Mouse (Mus musculus) neural tube, embryonic 11.5 days (tissue): ENCODE results near the gene Hps5. TPM values are rescaled to one million over a fixed set of nuclear protein-coding genes. Genes with fewer than 3 reads are reported as not detected.

ENCODE experiments used
- ATAC-seq: fragments of 200-750 bp; cut with Nextera tagmentation; 2 replicates; pipeline ENCODE4 v1.8.0; 2017; ENCODE audit warnings: moderate number of reproducible peaks, mild to moderate bottlenecking, moderate TSS enrichment, moderate library complexity; ENCODE audit not compliant: insufficient read depth, low FRiP score, low TSS enrichment
- DNase-seq: peaks from one replicate; pipeline ENCODE4 v3.0.0-alpha.2; 2015; ENCODE audit warnings: low spot score
- H3K27ac ChIP-seq: fragments of 300-500 bp; sonication (generic); 2 replicates; pipeline ENCODE4 v1.5.1; 2014; ENCODE audit warnings: low read depth, mild to moderate bottlenecking, low read length
- H3K27me3 ChIP-seq: fragments of 300-500 bp; sonication (generic); 2 replicates; pipeline ENCODE4 v1.6.1; 2014; ENCODE audit warnings: mild to moderate bottlenecking, low read length, mixed read lengths; ENCODE audit not compliant: control insufficient read depth, insufficient read depth
- H3K36me3 ChIP-seq: fragments of 300-500 bp; sonication (generic); 2 replicates; pipeline ENCODE4 v1.6.1; 2014; ENCODE audit warnings: mild to moderate bottlenecking, low read length, moderate library complexity, mixed read lengths; ENCODE audit not compliant: control insufficient read depth, insufficient read depth
- H3K4me1 ChIP-seq: fragments of 300-500 bp; sonication (generic); 2 replicates; pipeline ENCODE4 v1.6.1; 2014; ENCODE audit warnings: low read length, mixed read lengths; ENCODE audit not compliant: control insufficient read depth, insufficient read depth
- H3K4me2 ChIP-seq: fragments of 300-500 bp; sonication (generic); 2 replicates; pipeline ENCODE4 v1.6.1; 2014; ENCODE audit warnings: low read depth, mild to moderate bottlenecking, moderate library complexity
- H3K4me3 ChIP-seq: fragments of 300-500 bp; sonication (generic); 2 replicates; pipeline ENCODE4 v1.5.1; 2014; ENCODE audit warnings: low read depth, low read length
- H3K9ac ChIP-seq: fragments of 300-500 bp; sonication (generic); 2 replicates; pipeline ENCODE4 v1.6.1; 2014; ENCODE audit warnings: mild to moderate bottlenecking, low read length
- H3K9me3 ChIP-seq: fragments of 300-500 bp; sonication (generic); 2 replicates; pipeline ENCODE4 v1.6.1; 2016; ENCODE audit warnings: low read length; ENCODE audit not compliant: control insufficient read depth
- WGBS: fragments of 180-500 bp; shearing (Covaris S2); extraction: QIAGEN DNeasy Blood & Tissue Kit; methylation state at CpG from one replicate; pipeline ENCODE4 v1.1.7; 2014; 5-methylcytosine and 5-hydroxymethylcytosine counted together
- polyA plus RNA-seq: library from polyadenylated mRNA; unstranded; fragments of >200 nt; fragmentation: Nextera tagmentation; extraction: Ambion mirVana; gene quantifications from 2 replicates; pipeline ENCODE4 v1.2.1, GENCODE M21; 2014

The Hps5 gene
- polyA plus RNA-seq, 1 experiment from 2014 or later: 18.0 TPM

DNA sequence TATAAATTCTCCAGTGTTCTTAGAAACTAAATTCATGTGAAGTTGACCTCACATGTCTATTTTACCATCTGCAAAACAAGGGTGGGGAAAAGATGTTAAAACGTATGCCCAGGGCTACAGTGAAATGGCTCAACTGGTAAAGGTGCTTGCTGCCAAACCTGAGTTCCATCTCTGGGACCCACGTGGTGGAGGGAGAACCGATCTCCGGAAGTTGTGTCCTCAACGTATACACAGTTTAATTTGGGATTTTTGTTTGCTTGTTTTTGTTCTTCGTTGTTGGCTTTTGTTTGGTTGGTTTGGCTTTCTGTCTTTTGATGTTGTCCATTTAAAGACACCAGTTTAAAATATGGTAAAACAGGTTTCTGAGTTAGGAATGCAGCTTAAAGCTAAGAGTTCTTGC lies 915 bp upstream of the Hps5 start:
- Histone ChIP-seq H3K4me2 (peak overlapping the region; percentile 78), H3K9ac (no peak overlapping the region; the same call in 1 of the 2 replicates), H3K36me3 (no peaks in the 10 kb centered on the region), H3K27me3 (no peaks in the 10 kb centered on the region), H3K27ac (no peak overlapping the region), H3K4me1 (peaks cover 8% of the 10 kb centered on the region), H3K4me3 (peak overlapping the region; percentile 90), H3K9me3 (no peaks in the 10 kb centered on the region)
- no peak for ATAC-seq
- DNase-seq: no peak
- 60% methylated on average over 6 of the region's 6 CpGs for WGBS

- ATAC-seq (no peak), DNase-seq (no peak)
- H3K9me3 ChIP-seq: no peaks in the 10 kb centered on the region
- peak overlapping the region; percentile 90 for H3K4me3 ChIP-seq
- H3K9ac ChIP-seq: peak overlapping the region; percentile 85
- H3K4me1 ChIP-seq: peaks cover 8% of the 10 kb centered on the region
- WGBS: under 1% methylated on average over 31 of the region's 31 CpGs
- H3K36me3 ChIP-seq: no peaks in the 10 kb centered on the region
- no peaks in the 10 kb centered on the region for H3K27me3 ChIP-seq
- H3K4me2 ChIP-seq: peak overlapping the region; percentile 78
- no peak overlapping the region for H3K27ac ChIP-seq
These were observed 379 bp upstream of the Hps5 start for GRCm38 (mm10) chr7:46796206-46796679.

DNA sequence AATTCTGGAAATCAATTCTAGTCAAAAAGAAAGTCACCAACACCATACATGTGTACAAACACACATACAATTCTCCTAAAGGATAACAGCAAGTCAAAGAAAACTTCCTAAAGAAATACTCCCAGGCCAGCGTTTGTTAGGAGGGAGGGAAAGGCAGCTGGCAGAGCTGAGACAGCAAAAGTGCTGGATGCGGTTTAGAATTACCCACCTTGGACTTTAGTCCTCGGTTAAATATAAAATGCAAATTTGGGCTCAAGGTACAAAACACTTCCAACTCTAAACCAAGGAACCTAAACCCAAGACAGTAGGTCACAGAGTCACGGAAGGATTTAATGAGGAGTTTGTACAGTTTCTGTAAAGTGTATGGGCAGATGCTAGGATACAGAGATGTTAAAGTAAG lies 2.0 kb downstream of the Hps5 start:
- no peak overlapping the region for H3K27ac ChIP-seq
- peaks cover 8% of the 10 kb centered on the region for H3K4me1 ChIP-seq
- H3K9me3 ChIP-seq: no peaks in the 10 kb centered on the region
- no peak overlapping the region for H3K4me2 ChIP-seq
- no peak for ATAC-seq
- no peak overlapping the region; the same call in 1 of the 2 replicates for H3K4me3 ChIP-seq
- no peak overlapping the region for H3K9ac ChIP-seq
- no peaks in the 10 kb centered on the region for H3K36me3 ChIP-seq
- DNase-seq: no peak
- WGBS: 87% methylated on average over 4 of the region's 4 CpGs
- no peaks in the 10 kb centered on the region for H3K27me3 ChIP-seq

DNA sequence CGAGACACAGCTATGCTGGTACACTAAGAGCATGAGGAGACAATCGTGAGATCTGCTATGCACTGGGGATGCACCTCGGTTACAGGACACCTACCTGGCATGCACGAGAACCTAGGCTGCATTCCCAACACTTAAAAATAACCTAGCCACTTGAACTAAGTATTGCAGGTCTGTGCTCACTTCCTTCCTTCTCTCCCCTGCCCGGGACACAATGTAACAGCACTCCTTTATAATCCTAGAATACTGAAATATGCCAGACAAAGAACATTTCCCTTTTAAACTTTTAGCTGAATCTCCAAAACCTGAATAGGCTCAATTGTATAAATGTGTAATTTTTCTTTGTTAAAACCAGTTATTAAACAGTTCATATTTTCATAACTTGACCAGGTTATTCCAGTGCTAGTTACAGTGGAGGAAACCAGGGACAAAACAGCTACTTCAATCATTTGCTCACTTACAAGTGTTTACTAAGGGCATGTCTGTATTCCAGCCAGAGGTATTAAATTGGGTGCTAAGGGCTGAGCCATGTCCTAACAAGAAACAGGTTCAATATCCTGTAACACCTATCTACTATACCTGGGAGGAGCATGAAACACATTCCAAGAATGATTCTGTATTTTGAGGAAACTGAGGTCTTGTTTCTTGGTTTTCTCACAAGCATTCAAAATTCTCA lies 6.6 kb downstream of the Hps5 start:
- ATAC-seq: no peak
- Histone ChIP-seq H3K4me1 (no peaks in the 10 kb centered on the region; the same call in 1 of the 2 replicates), H3K9me3 (no peaks in the 10 kb centered on the region), H3K36me3 (0 out of 2 replicates have a peak, but pooled peaks cover 3% of the 10 kb centered on the region), H3K27ac (no peak overlapping the region), H3K4me3 (no peak overlapping the region), H3K27me3 (no peaks in the 10 kb centered on the region), H3K4me2 (no peak overlapping the region), H3K9ac (no peak overlapping the region)
- WGBS: 94% methylated on average over 5 of the region's 5 CpGs
- no peak for DNase-seq

DNA sequence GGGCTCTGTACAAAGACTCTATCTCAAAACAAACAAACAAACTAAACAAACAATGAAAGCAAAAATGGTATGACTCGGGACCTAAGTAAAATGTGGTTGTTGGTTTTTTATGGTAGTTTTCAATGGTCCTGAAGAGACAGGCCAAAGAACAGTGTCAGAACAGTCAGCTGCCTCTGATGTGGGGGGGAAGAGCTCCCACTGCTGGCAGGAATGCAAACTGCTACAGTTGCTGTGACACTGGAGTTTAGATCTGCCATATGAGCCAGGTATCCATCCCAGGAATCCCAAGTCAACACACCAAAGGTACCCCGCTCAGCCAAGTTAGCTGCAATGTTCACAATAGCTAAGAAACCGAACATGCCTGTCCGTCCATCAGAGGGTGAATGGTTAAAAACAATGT lies 25.2 kb downstream of the Hps5 start:
- Histone ChIP-seq H3K36me3 (peaks cover 17% of the 10 kb centered on the region), H3K9ac (no peak overlapping the region), H3K27me3 (no peaks in the 10 kb centered on the region), H3K9me3 (no peaks in the 10 kb centered on the region), H3K4me1 (no peaks in the 10 kb centered on the region), H3K27ac (no peak overlapping the region), H3K4me3 (no peak overlapping the region), H3K4me2 (no peak overlapping the region)
- 61% methylated on average over 4 of the region's 4 CpGs for WGBS
- ATAC-seq (no peak), DNase-seq (peak; percentile 77)

DNA sequence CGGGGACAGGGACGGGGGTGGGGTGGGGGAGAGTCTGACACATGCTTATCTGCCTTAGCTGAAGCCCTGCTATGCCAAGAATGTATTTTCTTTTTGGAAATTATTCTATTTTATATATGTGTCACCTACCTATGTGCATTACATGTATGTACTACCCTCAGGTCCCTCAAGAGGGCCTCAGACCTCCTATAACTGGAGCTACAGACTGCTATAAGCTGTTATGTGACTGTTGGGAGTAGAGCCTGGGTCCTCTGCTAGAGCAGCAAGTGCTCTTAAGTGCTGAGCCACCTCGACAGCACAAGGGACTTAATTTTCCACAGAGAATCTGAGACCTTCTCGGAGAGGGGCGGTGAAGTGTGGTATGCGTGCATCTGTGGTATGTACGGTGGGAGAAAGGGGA lies 27.4 kb downstream of the Hps5 start:
- WGBS: 93% methylated on average over 7 of the region's 7 CpGs
- ATAC-seq: no peak
- no peak overlapping the region for H3K9ac ChIP-seq
- H3K27ac ChIP-seq: no peak overlapping the region
- H3K4me1 ChIP-seq: no peaks in the 10 kb centered on the region
- H3K4me3 ChIP-seq: no peak overlapping the region
- no peak overlapping the region for H3K4me2 ChIP-seq
- H3K36me3 ChIP-seq: peaks cover 14% of the 10 kb centered on the region
- DNase-seq: no peak
- no peaks in the 10 kb centered on the region for H3K27me3 ChIP-seq
- no peaks in the 10 kb centered on the region for H3K9me3 ChIP-seq

DNA sequence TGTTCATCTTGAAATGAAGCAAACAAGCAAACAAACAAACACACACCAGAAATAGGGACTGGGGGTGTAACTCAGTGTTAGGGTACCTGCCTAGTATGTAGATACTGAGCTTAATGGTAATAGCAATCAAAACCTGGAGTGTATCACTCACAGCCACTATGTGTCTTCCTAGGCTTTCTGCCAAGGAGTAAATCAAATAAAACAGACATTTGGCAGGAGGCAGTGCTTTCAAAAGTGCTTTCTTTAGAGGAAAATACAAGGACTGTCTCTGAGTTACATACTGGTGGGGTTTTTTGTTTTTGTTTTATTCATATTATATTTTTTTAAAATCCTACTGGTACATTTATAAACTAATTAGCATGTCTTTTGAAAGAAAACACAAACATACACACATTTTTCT lies 28.5 kb downstream of the Hps5 start:
- no peak overlapping the region for H3K4me3 ChIP-seq
- no peaks in the 10 kb centered on the region for H3K4me1 ChIP-seq
- H3K9me3 ChIP-seq: no peaks in the 10 kb centered on the region
- ATAC-seq: no peak
- no peak overlapping the region for H3K4me2 ChIP-seq
- no peak for DNase-seq
- H3K36me3 ChIP-seq: peaks cover 14% of the 10 kb centered on the region
- no peaks in the 10 kb centered on the region for H3K27me3 ChIP-seq
- no peak overlapping the region for H3K27ac ChIP-seq
- no peak overlapping the region for H3K9ac ChIP-seq

DNA sequence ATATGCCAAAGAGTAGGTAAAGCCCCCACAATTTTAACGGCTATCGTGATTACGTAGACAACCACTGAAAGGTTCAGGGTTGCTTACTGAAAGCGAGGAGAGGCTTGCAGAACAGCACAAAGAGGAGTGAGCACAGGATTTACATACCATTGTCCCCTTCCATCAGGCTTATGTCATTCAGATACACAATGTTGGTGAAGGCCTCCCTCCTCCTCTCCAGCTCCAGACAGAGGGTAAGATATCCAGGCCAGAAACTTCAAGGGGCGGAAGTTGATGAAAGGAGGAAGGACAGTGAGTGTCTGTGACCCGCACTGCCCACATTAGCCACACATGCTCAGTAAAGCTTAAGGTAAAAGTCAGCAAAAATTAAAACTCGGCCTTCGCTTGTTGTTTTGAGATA lies 31.2 kb downstream of the Hps5 start:
- no peak for ATAC-seq
- H3K9me3 ChIP-seq: no peaks in the 10 kb centered on the region

DNA sequence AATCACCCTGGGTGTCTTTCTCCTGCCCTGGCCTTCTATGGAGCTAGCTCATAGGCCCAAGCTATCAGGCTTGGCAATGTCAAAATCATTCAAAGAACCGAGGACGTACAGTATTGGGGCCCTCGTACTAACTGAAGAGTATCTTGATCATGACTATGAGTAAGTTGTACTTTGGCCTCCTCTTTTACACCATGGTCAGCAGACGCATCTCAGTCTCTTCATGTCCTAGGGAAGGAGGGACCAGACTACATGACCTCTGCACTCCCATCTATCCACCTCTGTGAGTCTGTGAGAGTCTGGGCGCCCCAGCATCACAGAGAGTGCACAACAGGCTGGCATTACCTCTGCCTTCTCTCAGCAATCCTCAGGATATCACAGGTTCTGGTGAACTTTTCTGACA lies 33.3 kb downstream of the Hps5 start:
- DNase-seq: no peak
- no peak overlapping the region for H3K27ac ChIP-seq
- no peaks in the 10 kb centered on the region for H3K9me3 ChIP-seq
- no peaks in the 10 kb centered on the region for H3K4me1 ChIP-seq
- no peak for ATAC-seq
- H3K4me2 ChIP-seq: no peak overlapping the region
- H3K36me3 ChIP-seq: peaks cover 6% of the 10 kb centered on the region; the same call in 1 of the 2 replicates
- H3K4me3 ChIP-seq: no peak overlapping the region
- no peak overlapping the region for H3K9ac ChIP-seq
- H3K27me3 ChIP-seq: no peaks in the 10 kb centered on the region
- 92% methylated on average over 5 of the region's 5 CpGs for WGBS

More for the DNA sequence above, 31.2 kb downstream of the Hps5 start:
- no peaks in the 10 kb centered on the region for H3K4me1 ChIP-seq
- H3K27me3 ChIP-seq: no peaks in the 10 kb centered on the region
- DNase-seq: no peak
- H3K4me3 ChIP-seq: no peak overlapping the region
- no peak overlapping the region for H3K4me2 ChIP-seq
- H3K9ac ChIP-seq: no peak overlapping the region
- WGBS: 92% methylated on average over 8 of the region's 8 CpGs
- no peak overlapping the region for H3K27ac ChIP-seq
- H3K36me3 ChIP-seq: peaks cover 13% of the 10 kb centered on the region
